Mouse (Mus musculus): ENCODE data around the gene Gpm6a. TPM values are rescaled to one million over a fixed set of nuclear protein-coding genes. Genes with fewer than 3 reads are reported as not detected.

Gpm6a gene
- polyA plus RNA-seq (2014; fragmentation: Nextera tagmentation; extraction: Ambion mirVana) = 644 and 774 TPM in 2 replicates

DNA sequence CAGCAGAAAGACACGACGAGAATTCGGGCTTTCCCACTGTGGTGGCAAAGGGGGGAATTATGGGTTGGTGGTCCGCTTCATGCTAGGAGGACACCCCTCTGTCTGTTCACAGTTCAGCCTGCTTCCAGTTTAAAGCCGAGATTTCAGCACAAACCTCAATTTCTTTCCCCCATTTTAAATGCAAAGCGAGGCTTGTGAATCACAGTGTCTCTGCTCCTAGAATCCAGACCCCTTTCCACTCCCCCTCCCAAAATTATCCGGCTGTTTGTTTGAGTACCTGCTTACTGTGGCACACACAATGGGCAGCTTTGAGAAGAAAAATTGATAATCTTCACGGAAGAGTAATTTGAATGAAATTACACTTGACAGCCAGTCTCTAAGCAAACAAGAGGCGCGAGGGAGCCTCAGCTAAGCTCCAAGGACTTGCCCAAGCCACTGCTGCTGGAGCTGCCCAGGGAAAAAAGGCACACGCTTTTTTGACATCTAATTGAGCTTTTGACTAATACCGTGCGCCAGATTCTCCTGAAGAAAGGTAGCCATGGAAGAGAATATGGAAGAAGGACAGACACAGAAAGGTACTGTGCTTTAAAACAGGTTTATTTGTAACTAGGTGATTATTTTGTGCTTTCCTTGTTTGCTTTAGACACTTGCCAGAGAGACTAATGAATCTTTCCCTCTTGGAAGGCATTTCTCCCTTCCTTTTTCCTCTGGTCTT, at the start of gene Gpm6a:
Gpm6a (plus strand) TSS at position 103 of the 715 bp plus-strand sequence.
- DNase-seq (ENCODE audit: low spot score) (peak; percentile 96), ATAC-seq (peak; percentile 92)
- H3K27me3 ChIP-seq (replicated peaks; ENCODE audit: control insufficient read depth, insufficient read depth, low read length) = no peaks in the 10 kb centered on the region
- peak within 1 kb of the TSS; percentile 55 for H3K4me3 ChIP-seq (ENCODE audit: low read depth, low read length)
- no peaks in the 10 kb centered on the region for H3K9me3 ChIP-seq (replicated peaks; ENCODE audit: control insufficient read depth, low read length)
- no peaks in the 10 kb centered on the region for H3K36me3 ChIP-seq (ENCODE audit: control insufficient read depth, insufficient read depth, low read length)
- peak within 1 kb of the TSS; percentile 92 for H3K9ac ChIP-seq (ENCODE audit: low read length)
- H3K4me2 ChIP-seq (ENCODE audit: low read length) = peak within 1 kb of the TSS; percentile 58
- peak within 1 kb of the TSS; percentile 97 for H3K27ac ChIP-seq (ENCODE audit: low read depth, low read length)
- WGBS = 2% methylated on average over 13 of the region's 13 CpGs
- H3K4me1 ChIP-seq (ENCODE audit: control insufficient read depth, insufficient read depth, low read length) = peaks cover 8% of the 10 kb centered on the region; the same call in 1 of the 2 replicates

- no peak overlapping the region for H3K27ac ChIP-seq (ENCODE audit: low read depth, low read length)
- H3K27me3 ChIP-seq (replicated peaks; ENCODE audit: control insufficient read depth, insufficient read depth, low read length) = no peaks in the 10 kb centered on the region
- H3K9me3 ChIP-seq (replicated peaks; ENCODE audit: control insufficient read depth, low read length) = no peaks in the 10 kb centered on the region
- H3K9ac ChIP-seq (ENCODE audit: low read length) = no peak overlapping the region
- no peaks in the 10 kb centered on the region for H3K4me1 ChIP-seq (ENCODE audit: control insufficient read depth, insufficient read depth, low read length)
- no peaks in the 10 kb centered on the region for H3K36me3 ChIP-seq (ENCODE audit: control insufficient read depth, insufficient read depth, low read length)
- ATAC-seq (no peak), DNase-seq (ENCODE audit: low spot score) (no peak)
- H3K4me2 ChIP-seq (ENCODE audit: low read length) = no peak overlapping the region
- no peak overlapping the region for H3K4me3 ChIP-seq (ENCODE audit: low read depth, low read length)
- WGBS = over 99% methylated on average over 2 of the region's 2 CpGs
These were observed 41.8 kb upstream of the Gpm6a start for GRCm38 (mm10) chr8:54912891-54913290.

GRCm38 (mm10) chr8:54917710-54918109, 36.9 kb upstream of the Gpm6a start:
- H3K4me1 ChIP-seq (ENCODE audit: control insufficient read depth, insufficient read depth, low read length) = peaks cover 7% of the 10 kb centered on the region
- no peak for ATAC-seq
- DNase-seq (ENCODE audit: low spot score) = no peak
- H3K36me3 ChIP-seq (ENCODE audit: control insufficient read depth, insufficient read depth, low read length) = no peaks in the 10 kb centered on the region
- no peak overlapping the region for H3K9ac ChIP-seq (ENCODE audit: low read length)
- H3K27me3 ChIP-seq (replicated peaks; ENCODE audit: control insufficient read depth, insufficient read depth, low read length) = no peaks in the 10 kb centered on the region
- H3K9me3 ChIP-seq (replicated peaks; ENCODE audit: control insufficient read depth, low read length) = no peaks in the 10 kb centered on the region
- no peak overlapping the region for H3K27ac ChIP-seq (ENCODE audit: low read depth, low read length)
- no peak overlapping the region for H3K4me3 ChIP-seq (ENCODE audit: low read depth, low read length)
- H3K4me2 ChIP-seq (ENCODE audit: low read length) = no peak overlapping the region
- WGBS = 50% methylated on average over 4 of the region's 9 CpGs

DNA sequence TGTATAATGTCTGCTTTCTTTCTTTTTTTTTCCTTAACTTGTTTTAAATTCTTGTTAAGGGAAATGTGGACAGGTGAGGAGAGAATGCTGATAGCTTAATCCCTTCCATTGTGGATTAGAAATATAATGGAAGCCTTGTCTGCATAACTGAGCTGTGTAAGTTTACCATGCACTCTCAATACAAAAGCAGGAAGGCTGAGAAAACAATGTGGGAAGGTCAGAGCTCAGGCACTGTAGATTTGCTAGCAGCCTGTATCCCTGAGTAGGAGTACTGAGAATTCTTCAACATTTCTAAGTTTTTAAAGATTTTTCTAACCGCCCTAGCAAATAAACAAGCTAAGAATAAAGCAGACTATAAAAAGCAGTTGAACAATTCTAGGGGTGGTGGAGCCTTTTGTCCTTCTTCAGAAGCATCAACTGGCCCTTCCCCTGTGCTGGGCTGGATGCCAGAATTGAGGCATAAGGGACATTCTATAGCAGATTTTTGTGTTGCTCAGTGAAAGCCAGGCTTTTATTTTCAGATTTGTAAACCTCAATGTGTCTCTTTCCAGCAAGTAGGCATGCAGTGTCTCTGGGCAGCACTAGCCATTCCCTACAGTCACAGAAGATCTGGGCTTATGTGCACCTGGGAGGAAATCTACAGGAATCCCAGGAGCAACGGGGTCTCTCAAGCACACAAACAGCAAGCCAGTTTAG, 32.3 kb upstream of the Gpm6a start:
- H3K9me3 ChIP-seq (replicated peaks; ENCODE audit: control insufficient read depth, low read length) = no peaks in the 10 kb centered on the region
- H3K36me3 ChIP-seq (ENCODE audit: control insufficient read depth, insufficient read depth, low read length) = no peaks in the 10 kb centered on the region
- H3K27ac ChIP-seq (ENCODE audit: low read depth, low read length) = peak overlapping the region; percentile 53; the same call in 1 of the 2 replicates
- no peaks in the 10 kb centered on the region for H3K27me3 ChIP-seq (replicated peaks; ENCODE audit: control insufficient read depth, insufficient read depth, low read length)
- ATAC-seq (peak; percentile 64), DNase-seq (ENCODE audit: low spot score) (peak; percentile 78)
- peaks cover 7% of the 10 kb centered on the region for H3K4me1 ChIP-seq (ENCODE audit: control insufficient read depth, insufficient read depth, low read length)
- no peak overlapping the region for H3K4me3 ChIP-seq (ENCODE audit: low read depth, low read length)
- no peak overlapping the region for H3K9ac ChIP-seq (ENCODE audit: low read length)
- 6% methylated on average over 2 of the region's 2 CpGs for WGBS
- no peak overlapping the region for H3K4me2 ChIP-seq (ENCODE audit: low read length)

GRCm38 (mm10) chr8:54924936-54925335, 29.7 kb upstream of the Gpm6a start:
- no peaks in the 10 kb centered on the region for H3K9me3 ChIP-seq (replicated peaks; ENCODE audit: control insufficient read depth, low read length)
- no peak overlapping the region for H3K4me3 ChIP-seq (ENCODE audit: low read depth, low read length)
- H3K27me3 ChIP-seq (replicated peaks; ENCODE audit: control insufficient read depth, insufficient read depth, low read length) = no peaks in the 10 kb centered on the region
- no peak overlapping the region for H3K9ac ChIP-seq (ENCODE audit: low read length)
- ATAC-seq (no peak), DNase-seq (ENCODE audit: low spot score) (no peak)
- H3K36me3 ChIP-seq (ENCODE audit: control insufficient read depth, insufficient read depth, low read length) = no peaks in the 10 kb centered on the region
- WGBS = 89% methylated on average over 3 of the region's 3 CpGs
- H3K27ac ChIP-seq (ENCODE audit: low read depth, low read length) = no peak overlapping the region
- H3K4me1 ChIP-seq (ENCODE audit: control insufficient read depth, insufficient read depth, low read length) = peaks cover 7% of the 10 kb centered on the region
- H3K4me2 ChIP-seq (ENCODE audit: low read length) = no peak overlapping the region

DNA sequence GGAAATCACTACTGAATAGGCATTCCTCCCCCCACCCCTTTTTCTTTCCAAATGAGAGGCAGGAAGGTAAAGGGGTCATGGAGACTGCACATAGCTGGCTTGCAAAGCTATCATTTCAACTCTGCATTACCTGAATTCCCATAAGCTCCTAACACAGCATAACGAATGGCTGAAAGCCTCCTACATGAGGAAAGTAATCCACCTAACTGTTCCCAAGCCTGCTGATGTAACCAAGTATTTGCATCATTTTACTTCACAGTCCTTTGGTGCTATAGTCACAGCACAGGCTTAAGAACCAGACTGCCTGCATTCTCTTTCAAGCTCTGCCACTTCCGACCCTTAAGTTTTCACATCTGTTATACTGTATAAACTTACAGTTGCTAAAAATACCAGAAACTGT, 22.3 kb upstream of the Gpm6a start:
- WGBS = 67% methylated on average over 2 of the region's 2 CpGs
- H3K4me2 ChIP-seq (ENCODE audit: low read length) = no peak overlapping the region

GRCm38 (mm10) chr8:54953351-54953750, 1.3 kb upstream of the Gpm6a start:
- whole genome bisulfite sequencing = 57% methylated on average over 2 of the region's 2 CpGs
- Histone ChIP-seq H3K27ac (ENCODE audit: low read depth, low read length) (peak overlapping the region; percentile 97), H3K4me2 (ENCODE audit: low read length) (peak overlapping the region; percentile 58), H3K9me3 (replicated peaks; ENCODE audit: control insufficient read depth, low read length) (no peaks in the 10 kb centered on the region), H3K4me3 (ENCODE audit: low read depth, low read length) (peak overlapping the region; percentile 55; the same call in 1 of the 2 replicates), H3K27me3 (replicated peaks; ENCODE audit: control insufficient read depth, insufficient read depth, low read length) (no peaks in the 10 kb centered on the region), H3K36me3 (ENCODE audit: control insufficient read depth, insufficient read depth, low read length) (no peaks in the 10 kb centered on the region), H3K9ac (ENCODE audit: low read length) (0 out of 2 replicates have a peak overlapping the region, but pooled peaks have one; percentile 17), H3K4me1 (ENCODE audit: control insufficient read depth, insufficient read depth, low read length) (peaks cover 6% of the 10 kb centered on the region; the same call in 1 of the 2 replicates)
- ATAC-seq = no peak
- peak; percentile 42 for DNase-seq (ENCODE audit: low spot score)

More for the DNA sequence above, 22.3 kb upstream of the Gpm6a start:
- ATAC-seq (no peak), DNase-seq (ENCODE audit: low spot score) (no peak)
- no peaks in the 10 kb centered on the region for H3K27me3 ChIP-seq (replicated peaks; ENCODE audit: control insufficient read depth, insufficient read depth, low read length)
- H3K36me3 ChIP-seq (ENCODE audit: control insufficient read depth, insufficient read depth, low read length) = no peaks in the 10 kb centered on the region
- no peak overlapping the region for H3K4me3 ChIP-seq (ENCODE audit: low read depth, low read length)
- no peaks in the 10 kb centered on the region for H3K9me3 ChIP-seq (replicated peaks; ENCODE audit: control insufficient read depth, low read length)
- no peak overlapping the region for H3K27ac ChIP-seq (ENCODE audit: low read depth, low read length)
- no peaks in the 10 kb centered on the region for H3K4me1 ChIP-seq (ENCODE audit: control insufficient read depth, insufficient read depth, low read length)
- no peak overlapping the region for H3K9ac ChIP-seq (ENCODE audit: low read length)

- Histone ChIP-seq H3K4me2 (ENCODE audit: low read length) (peak overlapping the region; percentile 58), H3K27me3 (replicated peaks; ENCODE audit: control insufficient read depth, insufficient read depth, low read length) (no peaks in the 10 kb centered on the region), H3K27ac (ENCODE audit: low read depth, low read length) (peak overlapping the region; percentile 97), H3K4me3 (ENCODE audit: low read depth, low read length) (peak overlapping the region; percentile 55), H3K9me3 (replicated peaks; ENCODE audit: control insufficient read depth, low read length) (no peaks in the 10 kb centered on the region), H3K4me1 (ENCODE audit: control insufficient read depth, insufficient read depth, low read length) (peaks cover 6% of the 10 kb centered on the region; the same call in 1 of the 2 replicates), H3K9ac (ENCODE audit: low read length) (peak overlapping the region; percentile 92), H3K36me3 (ENCODE audit: control insufficient read depth, insufficient read depth, low read length) (no peaks in the 10 kb centered on the region)
- 4% methylated on average over 6 of the region's 6 CpGs for WGBS
- DNase-seq (ENCODE audit: low spot score) (peak; percentile 84), ATAC-seq (peak; percentile 65)
These were observed 613 bp upstream of the Gpm6a start for GRCm38 (mm10) chr8:54954030-54954429.

DNA sequence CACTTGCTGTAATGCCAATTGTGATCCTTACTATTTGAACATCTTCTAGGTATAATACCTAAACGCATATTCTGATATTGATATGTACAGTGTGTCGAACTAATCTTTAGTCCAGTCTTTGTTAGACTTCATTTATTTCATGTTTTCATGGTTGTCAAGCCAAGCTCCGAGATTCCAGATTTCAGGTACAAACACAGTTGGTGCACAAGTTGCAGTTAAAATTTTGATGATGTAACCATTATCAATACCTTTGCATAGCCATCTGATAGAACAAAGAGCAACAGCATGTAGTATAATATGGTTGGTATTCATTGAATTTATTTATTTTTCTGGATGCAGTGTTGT, 785 bp downstream of the Gpm6a start:
- Histone ChIP-seq H3K27me3 (replicated peaks; ENCODE audit: control insufficient read depth, insufficient read depth, low read length) (no peaks in the 10 kb centered on the region), H3K27ac (ENCODE audit: low read depth, low read length) (peak overlapping the region; percentile 97), H3K4me3 (ENCODE audit: low read depth, low read length) (peak overlapping the region; percentile 55), H3K36me3 (ENCODE audit: control insufficient read depth, insufficient read depth, low read length) (no peaks in the 10 kb centered on the region), H3K9me3 (replicated peaks; ENCODE audit: control insufficient read depth, low read length) (no peaks in the 10 kb centered on the region), H3K4me1 (ENCODE audit: control insufficient read depth, insufficient read depth, low read length) (peaks cover 8% of the 10 kb centered on the region; the same call in 1 of the 2 replicates), H3K9ac (ENCODE audit: low read length) (peak overlapping the region; percentile 92), H3K4me2 (ENCODE audit: low read length) (peak overlapping the region; percentile 58)
- peak; percentile 44 for DNase-seq (ENCODE audit: low spot score)
- WGBS = 52% methylated on average over 3 of the region's 3 CpGs
- no peak for ATAC-seq
